Mouse (Mus musculus): Measurements from ENCODE around the gene Nlrp3. TPM values are rescaled to one million over a fixed set of nuclear protein-coding genes. Genes with fewer than 3 reads are reported as not detected.

Gene Nlrp3
- total RNA-seq, 2 experiments from 2014 or later = 0.44 to 0.59 TPM

GRCm38 (mm10) chr11:59599211-59599610 is 57.8 kb downstream of the Nlrp3 start:
- DNase-seq (ENCODE audit: low spot score) = no peak
- intact Hi-C loops (cut with DNase I) = no loop called here

- intact Hi-C loops (cut with DNase I) = no loop called here
- DNase-seq (ENCODE audit: low spot score) = no peak
These were observed 59.5 kb downstream of the Nlrp3 start for GRCm38 (mm10) chr11:59600872-59601271.

- intact Hi-C loops (cut with DNase I) = no loop called here
- no peak for DNase-seq (ENCODE audit: low spot score)
These were observed 60.9 kb downstream of the Nlrp3 start for GRCm38 (mm10) chr11:59602287-59602686.

- DNase-seq (ENCODE audit: low spot score) = no peak
- intact Hi-C loops (cut with DNase I) = loop anchor here (2.0 kb wide), 1 partner anchor 87 kb away; no protein-coding TSS in a partner anchor
These were observed 70.3 kb downstream of the Nlrp3 start for GRCm38 (mm10) chr11:59611646-59612045.

DNA sequence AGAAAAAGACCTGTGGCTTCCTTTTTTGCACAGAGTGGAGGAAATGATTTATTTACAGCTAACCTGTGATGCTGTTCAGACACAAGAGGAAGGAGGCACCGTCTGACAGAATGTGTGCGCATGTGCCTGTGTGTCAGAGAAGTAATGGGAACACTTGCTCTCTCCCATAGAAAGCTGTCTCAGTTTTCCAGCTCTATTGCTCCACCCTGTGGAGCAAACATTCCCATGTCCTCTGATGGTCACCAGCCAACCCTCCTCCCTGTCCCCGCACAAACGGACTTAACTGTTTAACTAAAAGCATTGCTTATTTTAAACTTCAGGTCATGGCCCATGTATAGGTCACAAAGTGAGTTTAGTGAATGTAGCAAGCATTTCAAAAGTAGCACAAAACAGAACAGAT is 72.8 kb downstream of the Nlrp3 start:
- no peak for DNase-seq (ENCODE audit: low spot score)
- intact Hi-C loops (cut with DNase I) = no loop called here

Other genes starting within 250 kb of the Nlrp3 start
- 1 to 10 TPM; 5.6 to 6.6 TPM for gene Wnt9a, start 234.6 kb upstream of the Nlrp3 start, total RNA-seq (2021)
- not detected for gene Prss38, start 165.9 kb upstream of the Nlrp3 start, total RNA-seq (2021)
- gene Jmjd4, start 91.5 kb upstream of the Nlrp3 start, total RNA-seq (2021) = 10 to 100 TPM; 11.9 to 13.0 TPM
- 10 to 100 TPM; 35.4 to 37.0 TPM for gene Snap47, start 90.4 kb upstream of the Nlrp3 start, total RNA-seq (2021)
- gene Zfp867, start 69.1 kb upstream of the Nlrp3 start, total RNA-seq (2021) = 1 to 10 TPM; 4.8 to 5.0 TPM
- 10 to 100 TPM; 14.4 to 18.2 TPM for gene Zkscan17, start 14.8 kb upstream of the Nlrp3 start, total RNA-seq (2021)
- not detected for gene Olfr222, start 34.7 kb downstream of the Nlrp3 start, total RNA-seq (2021)
- not detected for gene Olfr223, start 51.7 kb downstream of the Nlrp3 start, total RNA-seq (2021)
- gene Mprip, start 119.7 kb downstream of the Nlrp3 start, total RNA-seq (2021) = 100 to 1,000 TPM; 149 to 151 TPM
- under 1 TPM; 0.18 to 0.42 TPM for gene Pld6, start 246.1 kb downstream of the Nlrp3 start, total RNA-seq (2021)

Measured in heart, postnatal 25 days (tissue).